Mouse (Mus musculus): ENCODE measurements around the gene Deup1. TPM values are rescaled to one million over a fixed set of nuclear protein-coding genes. Genes with fewer than 3 reads are reported as not detected.

Deup1 gene
- polyA plus RNA-seq, 1 experiment from 2014 or later = not detected

Other genes with a start within 250 kb of the Deup1 start
- 1.8 to 10.5 TPM (median 1.9 TPM) in 3 replicates for gene Smco4, start 134.5 kb downstream of the Deup1 start, polyA plus RNA-seq (2018)
- 21.2 to 26.7 TPM (median 21.7 TPM) in 3 replicates for gene Slc36a4, start 81.8 kb upstream of the Deup1 start, polyA plus RNA-seq (2018)
- gene Mtnr1b, start 246.6 kb upstream of the Deup1 start, polyA plus RNA-seq (2018) = not detected in 3 replicates